Mouse (Mus musculus): ENCODE data around the gene Borcs5. TPM values are rescaled to one million over a fixed set of nuclear protein-coding genes. Genes with fewer than 3 reads are reported as not detected.
A peak's percentile ranks its signal among the peaks of the same experiment; 100 is the strongest.

Gene Borcs5
- polyA plus RNA-seq, 1 experiment from 2014 or later = 53.6 TPM

DNA sequence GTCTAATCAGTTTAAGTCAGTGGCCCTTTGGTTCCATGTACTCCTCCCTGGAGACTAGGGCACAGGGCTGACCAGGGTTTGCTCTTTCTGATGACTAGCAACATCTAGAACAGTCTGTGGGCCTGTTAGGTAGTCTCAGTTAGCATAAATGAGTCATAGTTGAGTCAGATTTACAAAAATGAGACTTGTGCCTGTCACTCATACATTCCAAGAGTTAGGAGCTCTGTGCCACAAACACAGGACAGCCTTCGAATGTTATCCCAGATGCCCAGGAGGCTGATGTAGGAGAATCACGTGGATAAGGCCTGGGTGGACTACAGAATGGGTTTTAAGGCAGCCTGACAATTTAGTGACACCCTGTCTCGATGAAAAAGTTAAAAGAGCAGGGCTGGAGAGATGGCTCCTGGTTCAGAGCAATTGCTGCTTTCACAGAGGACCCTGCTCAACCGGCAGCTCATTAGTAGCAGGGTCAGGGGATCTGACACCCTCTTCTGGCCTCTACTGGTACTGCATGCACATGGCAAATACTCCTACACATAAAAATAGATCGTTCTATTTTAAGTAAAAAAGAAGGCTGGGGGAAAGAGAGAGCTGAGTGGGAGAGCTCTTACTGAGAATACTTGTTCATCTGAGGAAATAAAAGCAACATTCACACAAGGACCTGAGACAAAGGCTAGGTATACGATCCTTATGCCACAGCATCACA, 18.3 kb upstream of the Borcs5 start:
- ATAC-seq (ENCODE audit: low read depth) = no peak
- no peak overlapping the region for H3K4me2 ChIP-seq (ENCODE audit: low read depth, low read length)
- WGBS = 64% methylated on average over 6 of the region's 6 CpGs
- no peak overlapping the region for H3K4me3 ChIP-seq (ENCODE audit: low read depth, low read length)
- no peaks in the 10 kb centered on the region for H3K9me3 ChIP-seq (ENCODE audit: control insufficient read depth, low read length)
- H3K27me3 ChIP-seq (ENCODE audit: control insufficient read depth, insufficient read depth, low read length) = no peaks in the 10 kb centered on the region
- no peaks in the 10 kb centered on the region for H3K36me3 ChIP-seq (ENCODE audit: control insufficient read depth, insufficient read depth, low read length)
- no peak overlapping the region for H3K9ac ChIP-seq (replicated peaks; ENCODE audit: low read depth, low read length)
- H3K27ac ChIP-seq (ENCODE audit: low read depth, low read length) = no peak overlapping the region
- no peaks in the 10 kb centered on the region for H3K4me1 ChIP-seq (ENCODE audit: control insufficient read depth, insufficient read depth, low read length)

DNA sequence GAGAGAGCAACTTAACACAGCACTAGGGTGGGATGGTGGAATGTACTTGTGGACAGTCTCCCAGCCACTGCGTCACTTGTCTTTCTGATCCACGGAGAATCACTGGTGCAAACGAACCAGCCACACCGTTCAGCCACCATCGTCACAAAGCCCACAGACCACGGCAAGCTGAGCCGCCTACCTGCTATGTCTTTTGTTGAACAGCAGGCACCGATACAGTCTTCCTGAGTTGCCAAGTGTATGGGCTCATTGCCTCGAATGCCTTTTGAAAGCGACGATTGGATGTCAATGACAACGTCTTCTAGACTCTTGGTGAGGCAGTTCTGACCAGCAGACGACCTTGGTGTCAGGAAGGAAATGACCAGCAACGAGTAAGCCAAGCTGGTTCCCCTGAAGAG, 17.8 kb upstream of the Borcs5 start:
- Histone ChIP-seq H3K4me3 (ENCODE audit: low read depth, low read length) (no peak overlapping the region), H3K4me2 (ENCODE audit: low read depth, low read length) (no peak overlapping the region), H3K36me3 (ENCODE audit: control insufficient read depth, insufficient read depth, low read length) (no peaks in the 10 kb centered on the region), H3K4me1 (ENCODE audit: control insufficient read depth, insufficient read depth, low read length) (no peaks in the 10 kb centered on the region), H3K9ac (replicated peaks; ENCODE audit: low read depth, low read length) (no peak overlapping the region), H3K27me3 (ENCODE audit: control insufficient read depth, insufficient read depth, low read length) (no peaks in the 10 kb centered on the region), H3K27ac (ENCODE audit: low read depth, low read length) (no peak overlapping the region), H3K9me3 (ENCODE audit: control insufficient read depth, low read length) (no peaks in the 10 kb centered on the region)
- no peak for ATAC-seq (ENCODE audit: low read depth)
- WGBS = 85% methylated on average over 14 of the region's 14 CpGs

DNA sequence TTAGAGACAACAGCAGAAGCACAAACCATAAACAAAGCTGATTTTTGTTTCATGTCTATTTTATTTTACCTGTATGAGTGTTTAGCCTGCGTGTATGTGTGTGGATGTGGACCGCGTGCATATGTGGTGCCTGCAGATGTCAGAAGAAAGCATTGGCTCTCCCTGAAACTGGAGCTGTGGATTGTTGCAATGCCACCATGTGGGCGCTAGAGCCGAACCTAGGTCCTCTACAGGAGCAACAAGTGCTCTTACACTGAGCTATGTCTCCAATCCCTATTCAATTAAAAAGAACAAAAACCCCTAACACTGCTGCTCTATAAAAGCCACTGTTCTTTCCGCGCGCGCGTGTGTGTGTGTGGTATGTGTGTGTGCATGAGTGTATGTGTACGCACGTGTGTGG, 13.9 kb upstream of the Borcs5 start:
- no peaks in the 10 kb centered on the region for H3K36me3 ChIP-seq (ENCODE audit: control insufficient read depth, insufficient read depth, low read length)
- H3K4me1 ChIP-seq (ENCODE audit: control insufficient read depth, insufficient read depth, low read length) = no peaks in the 10 kb centered on the region
- ATAC-seq (ENCODE audit: low read depth) = no peak
- no peak overlapping the region for H3K4me2 ChIP-seq (ENCODE audit: low read depth, low read length)
- no peaks in the 10 kb centered on the region for H3K27me3 ChIP-seq (ENCODE audit: control insufficient read depth, insufficient read depth, low read length)
- WGBS = 71% methylated on average over 12 of the region's 12 CpGs
- H3K4me3 ChIP-seq (ENCODE audit: low read depth, low read length) = no peak overlapping the region
- H3K27ac ChIP-seq (ENCODE audit: low read depth, low read length) = no peak overlapping the region
- no peaks in the 10 kb centered on the region for H3K9me3 ChIP-seq (ENCODE audit: control insufficient read depth, low read length)
- no peak overlapping the region for H3K9ac ChIP-seq (replicated peaks; ENCODE audit: low read depth, low read length)

DNA sequence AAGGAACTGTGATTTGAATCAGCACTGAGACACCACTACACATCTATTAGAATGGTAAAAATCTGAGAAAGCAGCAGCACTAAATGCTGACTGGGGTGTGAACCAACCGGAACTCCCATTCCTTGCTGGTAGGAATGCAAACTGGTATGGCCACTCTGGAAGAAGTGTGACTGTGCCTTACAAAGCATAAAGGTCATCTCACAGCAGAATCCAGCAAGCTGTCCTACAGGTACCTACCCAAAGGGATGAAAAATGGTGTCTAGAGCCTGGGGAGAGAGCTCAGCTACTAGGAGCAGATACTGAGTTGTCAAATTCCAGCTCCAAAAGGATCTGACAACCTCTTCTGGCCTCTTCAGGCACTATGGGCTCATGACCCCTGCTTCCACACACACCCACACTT, 12.7 kb upstream of the Borcs5 start:
- no peaks in the 10 kb centered on the region for H3K9me3 ChIP-seq (ENCODE audit: control insufficient read depth, low read length)
- no peaks in the 10 kb centered on the region for H3K27me3 ChIP-seq (ENCODE audit: control insufficient read depth, insufficient read depth, low read length)
- H3K4me1 ChIP-seq (ENCODE audit: control insufficient read depth, insufficient read depth, low read length) = no peaks in the 10 kb centered on the region
- no peak overlapping the region for H3K9ac ChIP-seq (replicated peaks; ENCODE audit: low read depth, low read length)
- no peak overlapping the region for H3K4me3 ChIP-seq (ENCODE audit: low read depth, low read length)
- no peak overlapping the region for H3K4me2 ChIP-seq (ENCODE audit: low read depth, low read length)
- 90% methylated on average over 1 of the region's 1 CpGs for WGBS
- no peaks in the 10 kb centered on the region for H3K36me3 ChIP-seq (ENCODE audit: control insufficient read depth, insufficient read depth, low read length)
- H3K27ac ChIP-seq (ENCODE audit: low read depth, low read length) = no peak overlapping the region
- ATAC-seq (ENCODE audit: low read depth) = no peak

DNA sequence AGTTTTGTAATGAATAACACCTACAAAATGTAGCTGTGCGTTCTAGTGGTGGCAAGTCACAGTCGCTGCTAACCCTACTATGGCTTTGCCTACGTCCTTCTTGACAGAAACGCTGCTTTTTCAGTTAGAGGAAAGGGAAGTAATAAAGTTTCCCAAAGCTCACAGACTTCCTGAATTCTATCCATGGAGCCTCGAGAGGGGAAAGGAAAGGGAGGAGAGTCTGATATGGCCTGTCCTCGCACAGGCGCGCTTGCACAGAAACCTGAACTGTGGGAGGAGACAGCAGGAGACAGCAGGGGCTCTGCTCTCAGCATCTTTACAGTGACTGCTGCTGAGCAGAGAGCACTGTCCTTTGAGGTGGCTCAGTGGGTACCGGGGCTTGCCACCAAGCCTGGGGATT, 8.9 kb upstream of the Borcs5 start:
- H3K27me3 ChIP-seq (ENCODE audit: control insufficient read depth, insufficient read depth, low read length) = no peaks in the 10 kb centered on the region; the same call in 1 of the 2 replicates
- no peaks in the 10 kb centered on the region for H3K36me3 ChIP-seq (ENCODE audit: control insufficient read depth, insufficient read depth, low read length)
- no peak overlapping the region for H3K9ac ChIP-seq (replicated peaks; ENCODE audit: low read depth, low read length)
- H3K4me1 ChIP-seq (ENCODE audit: control insufficient read depth, insufficient read depth, low read length) = peaks cover 7% of the 10 kb centered on the region; the same call in 1 of the 2 replicates
- no peak overlapping the region for H3K4me3 ChIP-seq (ENCODE audit: low read depth, low read length)
- ATAC-seq (ENCODE audit: low read depth) = no peak
- 69% methylated on average over 9 of the region's 9 CpGs for WGBS
- no peak overlapping the region for H3K4me2 ChIP-seq (ENCODE audit: low read depth, low read length)
- no peak overlapping the region for H3K27ac ChIP-seq (ENCODE audit: low read depth, low read length)
- H3K9me3 ChIP-seq (ENCODE audit: control insufficient read depth, low read length) = no peaks in the 10 kb centered on the region

DNA sequence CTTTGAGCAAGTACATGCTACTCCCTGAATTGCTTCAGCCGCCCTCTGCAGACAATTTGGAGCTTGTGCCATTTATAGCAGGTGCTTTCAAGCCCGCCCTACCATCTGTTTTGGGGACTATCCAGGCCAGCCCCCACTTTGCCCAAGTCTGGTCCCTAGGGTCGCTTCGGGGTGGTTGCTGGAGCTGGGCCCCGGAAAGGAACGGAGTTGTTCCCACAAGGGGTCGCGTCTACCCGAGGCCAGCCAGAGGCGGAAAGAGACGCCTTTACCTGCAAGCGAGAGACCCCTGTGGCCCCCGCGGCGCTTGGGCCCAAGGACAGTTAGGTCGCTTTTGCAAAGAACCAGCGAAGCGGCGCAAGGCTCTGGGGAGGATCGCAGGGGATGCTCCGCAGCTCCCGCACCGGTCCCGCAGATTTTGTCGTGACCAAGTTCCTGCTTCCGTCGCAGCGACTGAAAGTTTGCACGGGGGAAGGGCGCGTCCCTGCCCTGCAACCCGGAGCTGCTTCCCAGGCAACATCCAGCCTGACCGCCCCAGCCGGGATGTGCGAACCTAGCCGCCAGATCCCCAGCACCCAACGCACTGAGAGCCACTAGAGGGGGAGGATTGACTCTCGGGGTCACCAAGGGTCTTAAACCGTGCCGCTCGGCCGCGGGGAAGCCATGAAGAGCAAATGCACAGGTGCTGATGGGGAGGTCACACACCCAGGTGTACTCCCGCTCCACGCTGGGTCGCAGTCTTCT, 7.2 kb upstream of the Borcs5 start, which contains the start of gene Mansc1:
Gene Mansc1, minus strand, starts transcription at position 542 of the 741 bp plus-strand sequence.
- ATAC-seq (ENCODE audit: low read depth) = peak; percentile 71; the same call in 1 of the 2 replicates
- no peaks in the 10 kb centered on the region for H3K36me3 ChIP-seq (ENCODE audit: control insufficient read depth, insufficient read depth, low read length)
- peaks cover 7% of the 10 kb centered on the region; the same call in 1 of the 2 replicates for H3K4me1 ChIP-seq (ENCODE audit: control insufficient read depth, insufficient read depth, low read length)
- peak within 1 kb of the TSS; percentile 46 for H3K9ac ChIP-seq (replicated peaks; ENCODE audit: low read depth, low read length)
- 2% methylated on average over 46 of the region's 46 CpGs for WGBS
- H3K4me2 ChIP-seq (ENCODE audit: low read depth, low read length) = peak within 1 kb of the TSS; percentile 88
- H3K4me3 ChIP-seq (ENCODE audit: low read depth, low read length) = peak within 1 kb of the TSS; percentile 44
- H3K9me3 ChIP-seq (ENCODE audit: control insufficient read depth, low read length) = no peaks in the 10 kb centered on the region
- no peaks in the 10 kb centered on the region; the same call in 1 of the 2 replicates for H3K27me3 ChIP-seq (ENCODE audit: control insufficient read depth, insufficient read depth, low read length)
- no peak within 1 kb of the TSS for H3K27ac ChIP-seq (ENCODE audit: low read depth, low read length)

DNA sequence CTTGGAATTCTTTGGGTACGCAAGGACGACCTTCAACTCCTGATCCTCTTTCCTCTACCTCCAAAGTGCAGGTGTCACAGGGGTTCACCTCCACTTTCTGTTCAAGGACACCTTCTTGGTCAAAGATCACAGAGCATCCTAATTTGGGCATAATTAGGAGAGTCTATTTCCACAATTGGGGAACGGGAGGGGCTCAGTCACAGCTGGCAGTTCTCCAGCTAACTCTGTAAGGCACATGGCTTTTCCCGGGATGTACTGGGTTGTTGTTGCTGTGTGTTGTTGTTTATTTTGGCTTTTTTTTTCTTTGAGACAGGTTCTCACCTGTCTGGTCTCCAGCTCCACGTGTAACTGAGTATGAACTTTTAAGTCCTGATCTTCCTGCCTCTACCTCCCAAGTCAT, 6.6 kb upstream of the Borcs5 start:
- peaks cover 7% of the 10 kb centered on the region; the same call in 1 of the 2 replicates for H3K4me1 ChIP-seq (ENCODE audit: control insufficient read depth, insufficient read depth, low read length)
- 41% methylated on average over 5 of the region's 5 CpGs for WGBS

DNA sequence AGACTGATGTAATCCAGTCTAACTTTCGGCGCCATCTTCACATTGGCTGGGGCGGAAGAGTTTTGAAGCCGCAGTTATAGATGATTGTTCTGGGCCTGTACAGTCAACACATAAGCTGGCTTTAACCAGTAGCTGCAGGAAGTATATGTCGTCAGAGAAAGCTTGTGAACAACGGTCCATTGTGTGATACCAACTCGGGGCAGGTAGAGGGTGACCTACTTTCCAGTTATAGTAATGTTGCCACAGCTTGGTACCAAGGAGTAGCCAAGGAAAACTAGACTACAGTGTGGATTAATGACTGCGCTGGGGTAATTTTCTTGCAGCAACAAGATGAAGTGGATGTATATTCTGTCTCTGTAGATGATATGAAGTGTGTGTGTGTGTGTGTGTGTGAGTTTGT, 5.8 kb upstream of the Borcs5 start:
- H3K27ac ChIP-seq (ENCODE audit: low read depth, low read length) = no peak overlapping the region
- no peaks in the 10 kb centered on the region; the same call in 1 of the 2 replicates for H3K27me3 ChIP-seq (ENCODE audit: control insufficient read depth, insufficient read depth, low read length)
- no peaks in the 10 kb centered on the region for H3K36me3 ChIP-seq (ENCODE audit: control insufficient read depth, insufficient read depth, low read length)
- no peaks in the 10 kb centered on the region for H3K9me3 ChIP-seq (ENCODE audit: control insufficient read depth, low read length)
- H3K4me1 ChIP-seq (ENCODE audit: control insufficient read depth, insufficient read depth, low read length) = peaks cover 7% of the 10 kb centered on the region; the same call in 1 of the 2 replicates
- H3K4me3 ChIP-seq (ENCODE audit: low read depth, low read length) = no peak overlapping the region
- 90% methylated on average over 8 of the region's 8 CpGs for WGBS
- no peak for ATAC-seq (ENCODE audit: low read depth)
- H3K9ac ChIP-seq (replicated peaks; ENCODE audit: low read depth, low read length) = no peak overlapping the region
- no peak overlapping the region for H3K4me2 ChIP-seq (ENCODE audit: low read depth, low read length)

More for the DNA sequence above, 6.6 kb upstream of the Borcs5 start:
- no peaks in the 10 kb centered on the region; the same call in 1 of the 2 replicates for H3K27me3 ChIP-seq (ENCODE audit: control insufficient read depth, insufficient read depth, low read length)
- H3K4me2 ChIP-seq (ENCODE audit: low read depth, low read length) = peak overlapping the region; percentile 88
- no peaks in the 10 kb centered on the region for H3K9me3 ChIP-seq (ENCODE audit: control insufficient read depth, low read length)
- no peak for ATAC-seq (ENCODE audit: low read depth)
- H3K4me3 ChIP-seq (ENCODE audit: low read depth, low read length) = peak overlapping the region; percentile 44
- H3K9ac ChIP-seq (replicated peaks; ENCODE audit: low read depth, low read length) = peak overlapping the region; percentile 46; the same call in 1 of the 2 replicates
- H3K36me3 ChIP-seq (ENCODE audit: control insufficient read depth, insufficient read depth, low read length) = no peaks in the 10 kb centered on the region
- no peak overlapping the region for H3K27ac ChIP-seq (ENCODE audit: low read depth, low read length)

DNA sequence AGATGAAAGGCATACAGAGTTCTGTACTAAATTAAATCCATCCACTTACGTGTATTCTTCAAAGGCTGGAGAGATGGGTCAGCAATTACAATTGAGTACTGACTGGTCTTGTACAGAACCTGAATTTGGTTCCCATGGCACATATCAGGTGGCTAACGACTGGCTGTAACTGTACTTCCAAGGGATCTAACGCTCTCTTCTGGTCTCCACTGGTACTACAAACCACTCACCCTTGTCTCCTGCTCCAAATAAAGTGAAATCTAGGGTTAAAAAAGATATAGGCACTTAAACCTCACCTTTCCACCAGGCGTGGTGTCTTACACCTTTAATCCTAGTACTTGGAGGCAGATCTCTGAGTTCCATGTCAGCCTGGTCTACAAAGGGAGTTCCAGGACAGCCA, 2.8 kb upstream of the Borcs5 start:
- H3K9ac ChIP-seq (replicated peaks; ENCODE audit: low read depth, low read length) = no peak overlapping the region
- no peak overlapping the region for H3K4me2 ChIP-seq (ENCODE audit: low read depth, low read length)
- H3K4me1 ChIP-seq (ENCODE audit: control insufficient read depth, insufficient read depth, low read length) = peaks cover 8% of the 10 kb centered on the region
- WGBS = 69% methylated on average over 4 of the region's 4 CpGs
- no peak for ATAC-seq (ENCODE audit: low read depth)
- no peaks in the 10 kb centered on the region for H3K36me3 ChIP-seq (ENCODE audit: control insufficient read depth, insufficient read depth, low read length)
- H3K4me3 ChIP-seq (ENCODE audit: low read depth, low read length) = no peak overlapping the region
- H3K27me3 ChIP-seq (ENCODE audit: control insufficient read depth, insufficient read depth, low read length) = no peaks in the 10 kb centered on the region; the same call in 1 of the 2 replicates
- no peaks in the 10 kb centered on the region for H3K9me3 ChIP-seq (ENCODE audit: control insufficient read depth, low read length)
- no peak overlapping the region for H3K27ac ChIP-seq (ENCODE audit: low read depth, low read length)

Data from neural tube, embryonic 14.5 days (tissue).